Mouse (Mus musculus): ENCODE results near the gene Pabpc5.

Pabpc5 gene

DNA sequence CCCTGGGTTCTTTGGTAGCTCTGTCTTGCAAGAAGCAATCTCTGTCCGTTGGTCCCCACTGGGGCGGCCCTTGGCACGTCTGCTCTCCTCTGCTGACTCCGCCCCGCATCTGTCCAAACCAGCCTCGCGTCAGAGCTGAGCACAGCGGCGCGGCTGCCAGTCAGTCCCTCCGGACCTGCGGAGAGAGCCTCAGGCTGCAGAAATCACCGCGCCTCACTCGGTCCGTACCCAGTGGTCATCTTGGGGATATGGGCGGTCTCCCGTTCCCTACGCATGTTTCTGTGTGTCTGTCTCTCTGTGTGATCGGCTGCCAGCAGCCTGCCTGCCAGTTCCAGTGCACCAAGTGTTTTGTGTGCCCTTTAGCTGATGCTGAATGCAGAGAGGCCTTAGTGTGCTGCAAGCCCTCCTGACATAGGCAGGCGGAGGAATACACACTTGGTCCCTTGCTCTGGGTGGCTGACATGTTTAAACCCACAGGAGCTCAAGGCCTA is at the start of gene Pabpc5:
Gene Pabpc5 (plus strand): TSS at position 116 of the 491 bp plus-strand sequence.
- DNase-seq (ENCODE audit: low spot score): peak; percentile 56

DNA sequence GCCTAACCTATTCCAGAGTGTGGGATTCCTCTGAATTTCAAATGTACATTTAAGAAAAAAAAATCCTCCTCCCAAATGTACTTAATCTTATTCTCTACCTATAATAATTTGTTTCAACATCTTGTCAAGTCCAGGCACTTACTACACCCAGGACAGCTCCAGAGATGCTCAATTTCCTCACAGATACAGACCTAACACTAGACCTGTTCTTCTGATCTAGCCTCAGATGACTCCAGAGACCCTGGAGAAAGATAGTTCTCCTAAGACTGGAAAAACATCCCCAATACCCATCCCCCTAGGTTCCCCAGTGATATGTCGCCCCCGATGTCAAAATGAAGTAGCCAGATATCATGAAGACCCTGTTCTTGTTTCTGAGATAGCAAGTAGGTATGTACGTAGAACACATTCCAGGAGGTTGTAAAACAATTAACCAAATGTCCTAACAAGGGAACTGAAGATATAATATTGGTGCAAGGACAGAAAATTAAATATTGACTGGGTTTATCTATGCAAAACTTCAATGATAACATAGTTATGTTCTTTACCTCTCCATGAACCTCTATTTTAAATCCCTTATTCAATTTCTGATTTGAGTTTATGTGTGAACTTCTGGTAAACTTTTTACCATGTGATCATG is 39.9 kb upstream of the Pabpc5 start:
- no peak for DNase-seq (ENCODE audit: low spot score)

DNA sequence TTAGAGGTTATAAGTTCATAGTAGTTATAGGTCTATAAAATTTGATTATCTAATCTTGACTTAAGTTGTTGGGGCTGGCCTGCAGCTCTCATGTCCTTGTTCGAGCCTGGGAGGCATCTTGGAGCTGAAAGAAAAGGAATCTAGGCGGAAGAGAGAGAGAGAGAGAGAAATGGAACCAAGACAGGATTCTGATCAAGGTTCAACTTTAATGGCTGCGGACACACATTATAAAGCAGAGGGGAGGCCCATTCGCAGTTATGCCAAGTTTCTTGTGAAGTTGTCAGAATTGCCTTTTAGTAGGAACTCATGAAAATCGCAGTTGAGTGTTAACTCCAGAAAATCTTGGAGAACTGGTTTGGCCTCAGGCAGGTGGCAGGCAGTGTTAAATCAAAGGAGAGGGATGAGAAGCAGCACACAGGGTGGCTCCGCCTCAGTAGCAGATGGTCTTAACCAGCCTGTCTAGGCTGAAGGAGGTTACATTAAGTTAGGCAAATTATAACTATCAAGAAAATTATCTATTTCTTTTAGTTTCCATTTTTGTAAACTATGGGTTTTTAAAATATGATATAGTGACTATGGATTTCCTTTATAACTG is 38.6 kb upstream of the Pabpc5 start:
- no peak for DNase-seq (ENCODE audit: low spot score)

DNA sequence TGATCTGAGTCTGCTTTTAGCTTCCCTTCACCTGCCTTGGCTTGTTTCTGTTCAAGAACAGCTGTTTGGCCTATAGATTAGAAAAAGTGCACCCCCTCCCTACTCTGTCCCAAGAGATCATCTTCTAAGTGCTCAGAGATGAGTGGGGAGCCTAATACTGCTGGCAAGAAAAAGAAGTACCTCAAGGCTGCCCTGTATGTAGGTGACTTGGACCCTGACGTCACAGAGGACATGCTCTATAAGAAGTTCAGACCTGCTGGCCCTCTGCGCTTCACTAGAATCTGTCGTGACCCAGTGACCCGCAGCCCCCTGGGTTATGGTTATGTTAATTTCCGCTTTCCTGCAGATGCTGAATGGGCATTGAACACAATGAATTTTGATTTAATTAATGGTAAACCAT is 856 bp downstream of the Pabpc5 start:
- no peak for DNase-seq (ENCODE audit: low spot score)
